Mouse (Mus musculus) embryonic facial prominence, embryonic 14.5 days (tissue): ENCODE measurements at regions not wholly inside any gene's neighbourhood (a gene's known extent, or its start where the extent isn't known, plus 50 kb on each side); places are given as distances from the start of the nearest gene placed in this dataset.

ENCODE experiments used
- ATAC-seq: fragments of 200-750 bp; cut with Nextera tagmentation; 2 replicates; pipeline ENCODE4 v1.8.0; 2017; ENCODE audit warnings: low read depth, moderate number of reproducible peaks, moderate TSS enrichment
- DNase-seq: peaks from one replicate; pipeline ENCODE4 v3.0.0-alpha.2; 2015; ENCODE audit warnings: low spot score
- H3K27ac ChIP-seq: fragments of 300-500 bp; sonication (generic); replicated peaks from 2 replicates; pipeline ENCODE4 v1.5.1; 2014; ENCODE audit warnings: low read depth, mild to moderate bottlenecking, low read length, moderate library complexity
- H3K27me3 ChIP-seq: fragments of 300-500 bp; sonication (generic); replicated peaks from 2 replicates; pipeline ENCODE4 v1.6.1; 2014; ENCODE audit warnings: low read length; ENCODE audit not compliant: control insufficient read depth, insufficient read depth
- H3K36me3 ChIP-seq: fragments of 300-500 bp; sonication (generic); 2 replicates; pipeline ENCODE4 v1.6.1; 2014; ENCODE audit warnings: low read length, mixed read lengths; ENCODE audit not compliant: control insufficient read depth, insufficient read depth
- H3K4me1 ChIP-seq: fragments of 300-500 bp; sonication (generic); 2 replicates; pipeline ENCODE4 v1.6.1; 2014; ENCODE audit warnings: antibody characterized with exemption, low read length; ENCODE audit not compliant: control insufficient read depth, insufficient read depth
- H3K4me2 ChIP-seq: fragments of 300-500 bp; sonication (generic); 2 replicates; pipeline ENCODE4 v1.6.1; 2014; ENCODE audit warnings: low read depth, mild to moderate bottlenecking, low read length, moderate library complexity, mixed read lengths
- H3K4me3 ChIP-seq: fragments of 300-500 bp; sonication (generic); 2 replicates; pipeline ENCODE4 v1.5.1; 2014; ENCODE audit warnings: low read depth, mild to moderate bottlenecking, low read length
- H3K9ac ChIP-seq: fragments of 300-500 bp; sonication (generic); 2 replicates; pipeline ENCODE4 v1.6.1; 2014; ENCODE audit warnings: low read depth, mild to moderate bottlenecking, low read length, moderate library complexity, mixed read lengths
- H3K9me3 ChIP-seq: fragments of 300-500 bp; sonication (generic); 2 replicates; pipeline ENCODE4 v1.6.1; 2016; ENCODE audit warnings: low read length; ENCODE audit not compliant: control insufficient read depth
- WGBS: fragments of 180-500 bp; shearing (Covaris S2); extraction: QIAGEN DNeasy Blood & Tissue Kit; methylation state at CpG from one replicate; pipeline ENCODE4 v1.1.7; 2014; 5-methylcytosine and 5-hydroxymethylcytosine counted together

- Histone ChIP-seq H3K4me1 (no peaks in the 10 kb centered on the region), H3K27me3 (no peaks in the 10 kb centered on the region), H3K4me3 (no peak overlapping the region), H3K4me2 (no peak overlapping the region), H3K36me3 (no peaks in the 10 kb centered on the region), H3K9me3 (no peaks in the 10 kb centered on the region), H3K27ac (no peak overlapping the region), H3K9ac (no peak overlapping the region)
- 45% methylated on average over 2 of the region's 2 CpGs for WGBS
- peak; percentile 19 for DNase-seq
- ATAC-seq = peak; percentile 70; the same call in 1 of the 2 replicates
These were observed 75.7 kb downstream of the Ankrd16 start for GRCm38 (mm10) chr2:11853210-11853973.

- H3K4me2 ChIP-seq = no peak overlapping the region
- H3K27me3 ChIP-seq = no peaks in the 10 kb centered on the region
- no peaks in the 10 kb centered on the region for H3K36me3 ChIP-seq
- no peak for ATAC-seq
- H3K9ac ChIP-seq = no peak overlapping the region
- WGBS = 46% methylated on average over 2 of the region's 2 CpGs
- H3K4me3 ChIP-seq = no peak overlapping the region
- no peak overlapping the region for H3K27ac ChIP-seq
- DNase-seq = no peak
- H3K4me1 ChIP-seq = no peaks in the 10 kb centered on the region
- H3K9me3 ChIP-seq = peaks cover 5% of the 10 kb centered on the region; the same call in 1 of the 2 replicates
These were observed 92.3 kb downstream of the Ankrd16 start for GRCm38 (mm10) chr2:11869983-11870382.

GRCm38 (mm10) chr2:11880005-11880404 lies 102.3 kb downstream of the Ankrd16 start:
- Histone ChIP-seq H3K4me2 (no peak overlapping the region), H3K9me3 (peaks cover 2% of the 10 kb centered on the region; the same call in 1 of the 2 replicates), H3K27me3 (no peaks in the 10 kb centered on the region), H3K36me3 (no peaks in the 10 kb centered on the region), H3K9ac (no peak overlapping the region), H3K4me1 (no peaks in the 10 kb centered on the region), H3K27ac (no peak overlapping the region), H3K4me3 (no peak overlapping the region)
- ATAC-seq (no peak), DNase-seq (no peak)
- WGBS = 24% methylated on average over 1 of the region's 1 CpGs

DNA sequence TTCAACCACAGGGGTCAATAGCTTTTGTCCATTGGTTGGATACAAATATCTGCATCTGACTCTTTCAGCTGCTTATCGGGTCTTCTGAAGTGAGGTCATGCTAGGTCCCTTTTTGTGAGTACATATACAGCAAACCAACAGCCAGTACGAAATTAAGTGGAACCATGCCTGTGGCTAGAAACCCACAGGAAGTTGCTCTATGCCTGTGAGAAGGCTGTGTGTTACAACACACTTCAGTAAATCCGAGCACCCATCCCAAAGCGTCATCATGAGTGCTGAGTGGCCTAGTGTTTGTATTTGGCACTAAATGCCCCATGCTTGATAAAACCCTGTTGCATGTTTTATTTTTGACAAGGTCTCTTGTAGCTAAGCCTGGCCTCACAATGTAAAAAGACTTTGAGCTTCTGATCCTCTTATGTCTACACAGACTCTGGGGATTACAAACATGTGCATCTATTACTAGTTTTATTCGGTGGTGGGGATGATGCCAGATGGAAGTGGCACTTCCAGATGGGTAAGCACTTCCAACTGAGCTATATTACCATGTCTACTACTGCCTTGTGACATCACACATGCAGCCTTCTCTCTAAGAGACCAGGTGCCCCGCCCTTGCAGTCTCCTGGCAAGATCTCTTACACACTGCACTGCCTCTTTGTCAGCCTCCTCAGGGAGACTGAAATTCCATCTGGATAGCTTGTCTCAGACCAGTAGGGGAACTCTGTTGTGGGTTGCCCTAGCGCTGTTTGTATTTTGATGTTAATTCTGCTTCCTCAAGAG lies 117.3 kb downstream of the Ankrd16 start:
- no peaks in the 10 kb centered on the region for H3K27me3 ChIP-seq
- no peak overlapping the region for H3K9ac ChIP-seq
- H3K9me3 ChIP-seq = no peaks in the 10 kb centered on the region
- no peak overlapping the region for H3K27ac ChIP-seq
- H3K4me3 ChIP-seq = no peak overlapping the region
- H3K4me1 ChIP-seq = no peaks in the 10 kb centered on the region
- no peaks in the 10 kb centered on the region for H3K36me3 ChIP-seq
- H3K4me2 ChIP-seq = no peak overlapping the region
- ATAC-seq (no peak), DNase-seq (no peak)
- WGBS = 62% methylated on average over 7 of the region's 7 CpGs

DNA sequence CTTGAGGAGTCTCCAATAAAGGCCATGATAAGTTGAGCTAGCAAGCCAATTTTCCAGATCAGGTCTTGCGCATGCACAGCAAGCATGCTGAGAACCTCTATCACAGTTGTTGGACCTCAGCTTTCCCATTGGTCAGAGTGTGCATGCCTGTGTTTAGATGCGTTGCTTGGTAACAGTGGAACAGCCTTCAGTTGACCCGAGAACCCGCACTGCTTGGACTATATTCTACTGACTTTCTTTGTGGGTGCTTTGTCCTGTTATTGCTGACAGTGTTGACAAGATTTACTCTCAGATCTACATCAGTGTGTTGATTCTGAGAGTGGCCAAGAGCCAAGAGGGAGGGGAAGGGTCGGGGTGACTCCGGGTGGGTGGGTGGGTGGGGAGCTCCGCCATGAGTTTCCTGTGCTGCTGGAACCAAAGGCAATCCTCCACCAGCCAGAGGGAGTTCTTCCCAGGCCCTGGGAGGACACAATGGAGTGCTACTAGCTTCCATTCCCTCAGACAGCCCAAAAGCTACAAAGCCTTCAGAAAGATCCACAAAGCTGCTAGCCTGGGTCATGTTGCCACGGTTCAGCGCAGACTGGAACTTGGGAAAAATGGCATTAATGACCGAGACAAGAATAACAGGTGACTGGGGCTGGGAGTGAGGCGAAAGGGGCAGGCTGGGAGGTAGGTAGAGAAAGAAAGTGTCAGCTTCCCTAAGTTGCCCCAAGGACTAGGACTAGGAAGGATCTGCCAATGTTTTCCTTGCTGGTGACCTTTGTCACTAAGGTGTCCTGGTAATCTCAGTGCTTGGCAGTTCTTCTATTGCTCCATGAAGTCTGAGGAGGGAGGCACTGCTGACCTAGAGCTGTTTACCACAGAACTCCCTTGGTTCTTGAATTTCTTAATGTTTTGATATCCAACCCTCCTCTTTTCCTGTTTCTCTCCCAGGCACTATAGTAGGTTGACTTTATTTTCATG lies 122.3 kb downstream of the Ankrd16 start:
- Histone ChIP-seq H3K27me3 (no peaks in the 10 kb centered on the region), H3K27ac (no peak overlapping the region), H3K9me3 (no peaks in the 10 kb centered on the region), H3K36me3 (no peaks in the 10 kb centered on the region), H3K4me1 (no peaks in the 10 kb centered on the region), H3K4me2 (no peak overlapping the region), H3K9ac (no peak overlapping the region), H3K4me3 (no peak overlapping the region)
- WGBS = 76% methylated on average over 11 of the region's 11 CpGs
- no peak for DNase-seq
- no peak for ATAC-seq

DNA sequence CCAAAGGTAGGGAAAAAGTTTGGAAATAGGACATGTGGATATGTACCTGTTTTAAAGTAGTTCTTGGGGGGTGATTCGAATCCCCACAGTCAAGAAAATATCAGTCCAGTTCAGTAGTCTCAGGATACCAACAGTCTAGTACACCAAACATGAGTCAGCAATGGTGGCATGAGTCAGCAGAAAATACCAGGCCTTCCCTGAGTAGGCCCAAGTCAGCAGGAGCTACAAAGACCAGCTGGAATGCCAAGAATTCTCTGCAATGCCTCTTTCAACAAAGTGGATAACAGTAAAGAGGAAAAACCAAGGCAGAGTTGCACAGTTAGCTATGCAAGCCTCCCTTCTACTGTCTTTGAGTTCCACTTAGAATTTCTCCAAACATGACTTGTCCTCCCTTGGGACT lies 137.1 kb downstream of the Ankrd16 start:
- no peaks in the 10 kb centered on the region for H3K9me3 ChIP-seq
- no peak overlapping the region for H3K9ac ChIP-seq
- H3K4me1 ChIP-seq = no peaks in the 10 kb centered on the region
- DNase-seq (peak; percentile 11), ATAC-seq (no peak)
- H3K36me3 ChIP-seq = no peaks in the 10 kb centered on the region
- H3K4me2 ChIP-seq = no peak overlapping the region
- H3K27ac ChIP-seq = no peak overlapping the region
- no peaks in the 10 kb centered on the region for H3K27me3 ChIP-seq
- no peak overlapping the region for H3K4me3 ChIP-seq
- 71% methylated on average over 1 of the region's 1 CpGs for WGBS

DNA sequence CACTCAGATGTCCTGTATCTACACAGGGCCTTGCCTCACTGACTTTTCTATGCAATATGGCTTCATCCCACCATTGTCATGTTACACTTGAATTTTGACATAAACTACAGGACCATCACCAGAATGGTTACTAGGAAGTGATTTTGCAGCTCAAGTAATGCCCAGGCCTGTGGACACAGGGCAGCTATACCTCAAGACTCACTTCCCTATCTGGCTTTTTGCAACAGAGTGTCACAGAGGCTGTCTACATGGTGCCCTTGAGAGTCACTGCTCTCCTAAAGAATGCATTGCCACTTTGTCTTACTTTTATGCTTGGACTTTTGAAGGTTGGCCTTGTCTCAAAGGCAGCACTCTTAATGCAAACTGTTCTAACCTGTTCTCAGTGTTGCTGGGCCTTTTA lies 139.7 kb downstream of the Ankrd16 start:
- no peak overlapping the region for H3K27ac ChIP-seq
- H3K4me2 ChIP-seq = no peak overlapping the region
- no peaks in the 10 kb centered on the region for H3K27me3 ChIP-seq
- H3K9me3 ChIP-seq = no peaks in the 10 kb centered on the region
- ATAC-seq (no peak), DNase-seq (no peak)
- no peak overlapping the region for H3K9ac ChIP-seq
- H3K4me1 ChIP-seq = no peaks in the 10 kb centered on the region
- no peak overlapping the region for H3K4me3 ChIP-seq
- H3K36me3 ChIP-seq = no peaks in the 10 kb centered on the region

DNA sequence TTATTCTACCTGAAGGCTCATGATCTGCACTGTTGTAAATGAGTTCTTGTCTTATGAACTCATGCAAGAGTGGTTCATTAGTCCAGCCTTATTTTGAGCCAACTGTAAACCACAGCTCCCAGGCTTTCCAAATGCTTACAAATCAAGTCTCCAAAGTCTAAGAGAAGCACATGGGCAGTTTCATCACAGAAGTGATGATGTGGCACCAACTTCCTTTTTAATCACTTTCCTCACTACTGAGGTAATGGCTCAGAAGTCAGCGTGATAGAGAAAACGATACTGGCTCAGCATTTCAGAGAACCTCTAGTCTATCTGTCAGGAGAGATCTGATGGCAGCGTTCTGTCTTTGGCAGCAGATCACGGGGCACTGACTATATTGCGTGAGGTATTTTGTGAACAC lies 140.4 kb downstream of the Ankrd16 start:
- no peak overlapping the region for H3K4me3 ChIP-seq
- H3K36me3 ChIP-seq = no peaks in the 10 kb centered on the region
- DNase-seq (no peak), ATAC-seq (no peak)
- no peaks in the 10 kb centered on the region for H3K9me3 ChIP-seq
- H3K27me3 ChIP-seq = no peaks in the 10 kb centered on the region
- H3K9ac ChIP-seq = no peak overlapping the region
- no peak overlapping the region for H3K4me2 ChIP-seq
- H3K4me1 ChIP-seq = no peaks in the 10 kb centered on the region
- 81% methylated on average over 5 of the region's 5 CpGs for WGBS
- H3K27ac ChIP-seq = no peak overlapping the region
